Mouse (Mus musculus) embryonic fibroblast, embryonic 13.5 days (primary cell): ENCODE results near the gene Gpatch11.

Source experiments
- CTCF ChIP-seq: IDR thresholded peaks from 2 replicates; pipeline ENCODE4 v1.5.1; 2011; ENCODE audit warnings: mild to moderate bottlenecking, control low read depth, low read length, moderate library complexity, borderline replicate concordance; ENCODE audit not compliant: insufficient read depth
- POLR2A ChIP-seq: IDR thresholded peaks from 2 replicates; pipeline ENCODE4 v1.6.1; 2011; ENCODE audit warnings: low read depth, mild to moderate bottlenecking, control low read depth, low read length, moderate library complexity

GRCm38 (mm10) chr17:78834856-78835835, at the start of gene Gpatch11, which contains the start of gene Heatr5b:
- TF ChIP-seq CTCF (no peak), POLR2A (peak; percentile 84)
